Mouse (Mus musculus) brain, embryonic 14.5 days (tissue): ENCODE results near the gene Vps45. TPM values are rescaled to one million over a fixed set of nuclear protein-coding genes. Genes with fewer than 3 reads are reported as not detected.

Experiments used
- DNase-seq: peaks from one replicate; pipeline ENCODE4 v3.0.0-alpha.2; 2011; ENCODE audit warnings: low read depth
- CTCF ChIP-seq: fragments of 200-500 bp; IDR thresholded peaks from 2 replicates; pipeline ENCODE4 v1.5.1; 2012; ENCODE audit warnings: inconsistent platforms, mild to moderate bottlenecking, moderate library complexity, borderline replicate concordance; ENCODE audit not compliant: insufficient read depth, insufficient read length; ENCODE audit errors: extremely low read depth
- POLR2A ChIP-seq: fragments of 200-500 bp; IDR thresholded peaks from 2 replicates; pipeline ENCODE4 v1.6.1; 2012; ENCODE audit warnings: mild to moderate bottlenecking, inconsistent platforms, borderline replicate concordance; ENCODE audit not compliant: poor library complexity, insufficient read depth, insufficient read length, severe bottlenecking; ENCODE audit errors: extremely low read depth
- polyA plus RNA-seq: library from polyadenylated mRNA; depleted of rRNA; stranded (reverse); fragments of >200 nt; gene quantifications from 2 replicates; pipeline ENCODE4 v1.2.3, GENCODE M21; 2012

Vps45 gene
- polyA plus RNA-seq, 1 experiment: 30.8 TPM

DNA sequence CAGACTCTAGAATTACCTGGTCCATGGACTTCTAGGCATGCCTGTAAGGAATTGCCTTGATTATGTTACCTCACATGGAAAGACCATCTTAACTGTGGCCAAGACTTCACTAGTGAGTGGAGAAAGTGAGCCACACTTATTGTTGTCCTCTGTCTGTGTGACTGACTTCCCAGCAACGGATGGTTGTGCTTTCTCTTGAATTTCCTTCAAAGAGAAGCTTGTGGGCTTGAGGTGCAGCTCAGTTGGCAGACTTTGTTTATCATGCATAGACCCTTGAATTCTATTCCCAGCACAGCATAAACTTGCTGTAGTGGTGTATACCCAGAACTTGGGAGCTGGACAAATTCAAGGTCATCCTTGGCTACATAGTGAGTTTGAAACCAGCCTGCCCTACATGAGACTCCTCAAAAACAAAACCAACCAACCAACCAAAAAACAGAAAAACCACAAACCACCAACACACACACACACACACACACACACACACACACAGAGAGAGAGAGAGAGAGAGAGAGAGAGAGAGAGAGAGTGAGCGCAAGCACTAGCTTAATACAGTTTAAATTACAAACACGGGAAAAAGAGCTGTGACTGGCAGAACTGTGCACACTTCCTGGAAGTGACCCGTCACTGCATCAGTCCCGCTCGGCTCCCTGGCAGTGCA is 26.1 kb downstream of the Vps45 start:
- no peak for TF ChIP-seq POLR2A
- TF ChIP-seq CTCF: no peak
- no peak for DNase-seq

DNA sequence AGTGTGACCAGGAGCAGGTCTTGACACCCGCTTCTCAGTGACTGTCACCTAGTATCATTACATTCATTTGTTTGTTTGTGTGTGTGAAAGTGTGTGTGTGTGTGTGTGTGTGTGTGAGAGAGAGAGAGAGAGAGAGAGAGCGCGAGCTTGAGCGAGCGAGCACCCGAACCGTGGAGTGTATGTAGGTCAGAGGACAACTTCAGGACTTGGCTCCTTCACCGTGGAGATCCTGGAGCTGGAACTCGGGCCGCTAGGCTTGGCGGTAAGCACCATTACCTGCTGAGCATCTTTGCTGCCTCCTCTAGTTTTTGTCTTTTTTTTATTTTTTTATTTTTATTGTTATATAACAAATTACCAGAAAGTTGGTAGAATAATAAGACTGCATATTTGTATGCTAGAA is 28.5 kb downstream of the Vps45 start:
- TF ChIP-seq POLR2A (no peak), CTCF (no peak)
- DNase-seq: no peak

DNA sequence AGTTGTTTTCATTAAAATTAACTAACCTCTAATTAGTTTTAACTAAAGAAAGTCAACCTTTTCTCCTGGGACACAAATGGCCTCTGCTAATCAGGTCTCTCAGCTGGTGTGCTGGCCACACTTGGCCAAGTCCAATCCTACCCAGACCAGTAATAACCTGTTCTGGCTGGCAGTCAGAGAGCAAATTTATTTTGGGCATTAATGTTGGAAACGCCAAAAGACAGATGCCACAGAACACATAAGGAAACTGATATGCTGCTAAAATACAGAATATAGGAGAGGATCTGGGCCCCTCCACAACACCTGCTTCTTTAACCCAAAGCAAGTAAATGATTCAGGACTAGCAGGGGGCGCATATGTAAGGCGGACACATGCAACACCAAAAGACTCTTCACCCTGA is 28.9 kb downstream of the Vps45 start:
- DNase-seq: peak; percentile 5
- no peak for TF ChIP-seq CTCF
- TF ChIP-seq POLR2A: no peak

DNA sequence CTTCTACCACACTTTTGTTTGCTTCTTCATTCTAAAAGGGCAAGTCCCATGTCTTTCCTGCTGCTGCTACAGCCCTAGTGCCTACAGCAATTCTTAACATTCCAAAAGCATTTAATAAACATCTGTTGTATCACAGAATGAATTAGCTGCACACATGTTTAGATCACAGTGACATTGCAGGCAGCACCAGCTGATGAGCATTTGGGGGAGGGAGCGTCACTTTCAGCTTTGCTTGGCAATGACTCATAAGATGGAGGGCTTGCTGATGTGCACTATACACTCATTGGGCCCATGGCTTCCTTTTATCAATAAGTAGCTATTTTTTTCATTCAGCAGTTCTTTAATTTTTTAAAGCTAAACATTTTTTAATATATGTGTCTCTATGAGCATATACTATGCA is 30.4 kb downstream of the Vps45 start:
- DNase-seq: peak; percentile 12
- TF ChIP-seq CTCF (no peak), POLR2A (no peak)

DNA sequence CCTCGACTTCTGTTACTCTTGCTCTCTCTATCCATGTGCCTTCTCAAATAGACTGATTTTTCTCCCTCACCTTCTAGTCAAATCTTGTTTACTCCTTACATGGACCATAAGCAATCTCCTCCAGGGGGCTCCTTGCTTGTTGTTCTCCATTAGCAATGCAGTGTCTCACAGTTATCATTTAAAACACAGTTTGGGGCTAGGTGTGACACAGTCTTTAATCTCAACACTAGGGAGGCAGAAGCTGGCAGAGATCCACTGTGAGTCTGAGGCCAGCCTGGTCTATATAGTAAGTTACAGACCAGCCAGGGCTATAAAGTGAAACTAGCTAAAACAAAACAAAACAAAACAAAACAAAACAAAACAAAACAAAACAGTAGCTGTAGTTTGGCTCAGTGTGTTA is 31.1 kb downstream of the Vps45 start:
- DNase-seq: no peak
- TF ChIP-seq POLR2A: no peak
- no peak for TF ChIP-seq CTCF

DNA sequence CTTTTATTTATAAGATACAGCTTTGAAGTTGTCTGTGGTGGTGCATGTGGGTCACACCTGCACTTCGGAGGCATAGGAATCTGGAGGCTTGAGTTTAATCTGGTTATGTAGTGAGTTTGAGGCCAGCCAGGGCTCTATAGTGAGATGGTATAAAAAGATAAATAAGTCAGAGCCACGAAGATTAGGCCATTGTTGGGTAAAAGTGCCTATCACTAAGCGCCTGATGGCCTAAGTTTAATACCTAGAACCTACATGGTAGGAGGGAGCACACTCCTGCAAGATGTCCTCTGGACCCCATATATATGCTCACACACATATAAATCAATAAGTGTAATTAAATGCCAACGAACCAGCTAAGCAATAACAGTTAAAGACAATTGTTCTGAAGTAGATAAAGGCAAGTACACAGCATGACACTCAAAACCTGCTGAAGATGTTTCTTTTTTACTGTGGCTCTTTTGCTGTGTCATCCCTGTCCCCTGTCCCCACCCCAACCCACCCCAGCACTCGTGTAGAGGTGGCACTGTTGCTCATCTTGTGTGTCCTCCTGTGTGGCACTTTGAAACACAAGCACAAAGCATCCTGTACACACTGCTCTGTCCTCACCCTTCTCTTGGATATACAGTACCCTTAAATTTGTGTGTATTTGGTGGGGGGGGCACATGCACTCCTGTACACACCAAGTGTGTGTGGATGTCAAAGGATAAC is 36.7 kb downstream of the Vps45 start:
- DNase-seq: no peak
- TF ChIP-seq POLR2A: no peak
- TF ChIP-seq CTCF: no peak

DNA sequence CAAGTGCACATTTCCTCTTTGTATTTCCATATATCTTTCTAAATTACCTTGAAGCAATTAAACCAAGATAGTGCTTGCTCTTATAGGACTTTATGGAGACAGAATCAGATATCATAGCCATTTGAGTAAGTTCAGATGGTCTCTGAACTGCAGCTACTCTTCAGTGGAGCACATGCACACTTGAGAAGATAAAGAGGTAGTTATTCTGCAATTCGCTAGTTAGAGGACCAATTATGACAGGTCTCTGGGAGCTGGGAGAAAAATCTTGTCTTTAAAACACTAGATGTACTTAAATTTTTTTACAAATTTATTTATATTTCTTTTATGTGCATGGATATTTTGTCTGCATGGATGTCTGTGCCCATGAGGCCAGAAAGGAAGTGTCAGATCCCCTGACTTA is 37.5 kb downstream of the Vps45 start:
- TF ChIP-seq CTCF (no peak), POLR2A (no peak)
- no peak for DNase-seq

DNA sequence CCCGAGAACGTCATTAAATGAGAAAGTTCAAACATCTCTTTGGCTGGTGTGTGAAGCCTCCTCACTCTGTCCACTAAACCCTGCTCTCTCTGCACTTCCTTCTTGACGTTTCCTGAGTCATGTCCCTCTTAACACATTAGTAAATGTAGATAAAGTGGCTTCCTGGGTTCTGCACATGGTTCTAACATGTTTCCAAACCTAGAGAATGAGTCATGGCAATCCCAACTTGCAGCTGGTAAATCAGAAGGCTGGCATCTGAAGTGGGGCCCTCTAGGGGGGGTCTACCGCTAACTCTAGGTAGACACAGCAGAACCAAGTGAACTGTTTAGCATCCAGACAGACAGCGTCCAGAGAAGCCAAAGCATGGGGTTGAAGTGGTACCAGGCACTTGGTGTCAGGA is 40.8 kb downstream of the Vps45 start:
- TF ChIP-seq POLR2A: no peak
- no peak for TF ChIP-seq CTCF
- no peak for DNase-seq

DNA sequence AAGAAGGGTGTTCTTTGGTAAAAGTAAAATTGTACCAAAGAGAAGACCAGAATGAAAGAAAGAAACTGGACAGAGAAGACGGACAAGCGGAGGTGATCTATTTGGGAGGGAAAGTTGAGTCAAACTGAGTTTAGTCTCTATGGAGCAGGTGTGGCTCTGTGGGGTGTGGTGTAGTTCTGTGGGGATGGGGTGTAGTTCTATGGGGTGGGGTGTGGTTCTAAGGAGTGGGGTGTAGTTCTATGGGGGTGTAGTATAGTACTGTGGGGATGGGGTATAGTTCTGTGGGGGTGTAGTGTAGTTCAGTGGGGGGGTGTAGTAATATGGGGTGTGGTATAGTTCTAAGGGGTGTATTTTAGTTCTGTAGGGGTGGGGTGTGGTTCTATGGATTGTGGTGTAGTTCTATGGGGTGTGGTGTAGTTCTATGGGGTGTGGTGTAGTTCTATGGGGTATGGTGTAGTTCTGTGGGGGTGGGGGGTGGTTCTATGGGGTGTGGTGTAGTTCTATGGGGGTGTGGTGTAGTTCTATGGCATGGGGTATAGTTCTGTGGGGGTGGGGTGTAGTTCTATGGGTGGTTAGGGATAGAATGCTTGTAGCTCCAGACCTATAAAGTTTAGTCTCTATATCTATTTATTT is 41.9 kb downstream of the Vps45 start:
- DNase-seq: no peak
- no peak for TF ChIP-seq CTCF
- no peak for TF ChIP-seq POLR2A

DNA sequence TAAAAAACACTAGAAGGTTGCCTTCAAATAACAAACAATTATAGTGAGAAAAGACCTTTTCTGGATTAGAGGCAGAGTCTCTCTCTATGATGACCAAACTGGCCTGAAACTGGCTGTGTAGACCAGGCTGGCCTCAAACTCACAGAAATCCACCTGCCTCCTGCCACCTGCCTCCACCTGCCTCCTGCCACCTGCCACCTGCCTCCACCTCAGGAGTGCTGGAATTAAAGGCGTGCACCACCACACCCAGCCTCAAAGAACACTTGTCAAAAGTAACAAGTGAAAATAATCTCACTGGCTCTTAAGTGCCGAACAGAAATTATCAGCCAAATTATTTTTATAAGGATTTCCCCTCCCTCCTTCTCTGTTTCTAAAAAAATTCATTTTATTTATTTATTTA is 42.6 kb downstream of the Vps45 start:
- DNase-seq: no peak
- no peak for TF ChIP-seq POLR2A
- no peak for TF ChIP-seq CTCF

DNA sequence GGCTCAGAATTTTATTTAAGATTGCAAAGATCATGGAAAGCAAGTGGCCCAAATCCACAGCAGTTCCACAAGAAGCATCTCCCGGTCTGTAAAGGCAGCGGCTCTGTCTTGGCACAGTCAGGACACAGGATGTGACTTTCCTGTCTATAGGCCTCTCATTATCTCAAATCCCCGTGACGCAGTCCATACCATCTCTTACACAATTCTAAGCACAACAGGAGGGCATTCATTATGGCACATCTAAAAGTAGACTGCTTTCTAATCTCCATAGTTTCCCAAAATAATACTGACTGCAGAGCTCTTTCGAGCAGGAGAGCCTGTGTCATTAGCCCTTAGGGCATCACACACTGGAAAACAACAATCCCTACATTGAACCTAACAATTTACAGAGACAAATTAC is 45.5 kb downstream of the Vps45 start:
- no peak for DNase-seq
- no peak for TF ChIP-seq CTCF
- no peak for TF ChIP-seq POLR2A

DNA sequence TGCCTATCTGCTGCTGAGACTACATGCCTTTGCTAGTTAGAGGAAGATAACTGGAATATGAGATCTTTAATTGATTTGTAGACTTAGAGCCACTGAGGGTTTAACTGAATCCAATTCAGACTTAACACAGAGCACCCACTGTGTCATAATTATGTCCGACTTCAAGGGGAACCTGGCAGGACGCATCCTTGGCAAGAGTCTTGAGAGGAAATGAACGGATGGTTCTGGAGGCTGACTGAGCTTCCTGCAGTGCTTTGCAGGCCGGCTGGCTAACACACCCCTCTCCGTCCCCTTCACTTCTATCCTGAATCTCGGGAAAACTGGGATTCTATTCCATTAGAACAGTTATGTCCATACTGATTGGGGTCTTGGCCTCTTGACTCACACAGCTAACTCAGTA is 49.8 kb downstream of the Vps45 start:
- TF ChIP-seq POLR2A: no peak
- no peak for TF ChIP-seq CTCF
- DNase-seq: no peak

DNA sequence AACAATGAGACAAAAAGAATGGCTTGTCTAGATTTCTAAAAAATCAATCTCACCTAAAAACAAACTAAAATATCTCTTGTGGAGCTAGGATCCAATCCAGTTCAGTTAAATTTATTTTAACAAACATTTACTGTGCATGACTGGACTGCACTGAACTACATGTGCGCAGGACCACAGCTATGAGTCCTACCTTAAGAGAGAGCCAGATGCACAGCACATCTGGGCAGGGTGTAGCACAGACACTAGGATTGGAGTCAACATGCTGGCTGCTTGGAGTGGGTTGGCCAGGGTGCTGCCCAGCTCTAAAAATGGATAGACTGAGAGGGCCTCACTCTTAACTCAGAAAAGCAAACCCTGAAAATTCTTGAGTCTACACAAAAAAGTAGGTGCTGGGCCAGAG is 56.7 kb downstream of the Vps45 start:
- TF ChIP-seq POLR2A: no peak
- no peak for TF ChIP-seq CTCF
- DNase-seq: no peak
